Mouse (Mus musculus): ENCODE data around the gene Olfr138. TPM values are rescaled to one million over a fixed set of nuclear protein-coding genes. Genes with fewer than 3 reads are reported as not detected.

Gene Olfr138
- polyA plus RNA-seq (2014; fragmentation: Nextera tagmentation; extraction: Ambion mirVana): not detected in 2 replicates

- ATAC-seq (ENCODE audit: low FRiP score): no peak
- H3K27me3 ChIP-seq (ENCODE audit: control insufficient read depth, insufficient read depth, low read length): no peaks in the 10 kb centered on the region
- no peaks in the 10 kb centered on the region for H3K36me3 ChIP-seq (ENCODE audit: control insufficient read depth, insufficient read depth, low read length)
- H3K4me3 ChIP-seq (ENCODE audit: low read depth, low read length): no peak within 1 kb of the TSS
- WGBS: 63% methylated on average over 1 of the region's 1 CpGs
- H3K4me2 ChIP-seq (replicated peaks; ENCODE audit: low read depth, low read length): no peak within 1 kb of the TSS
- no peaks in the 10 kb centered on the region for H3K9me3 ChIP-seq (ENCODE audit: control insufficient read depth, low read length)
- H3K27ac ChIP-seq (ENCODE audit: low read depth, low read length): no peak within 1 kb of the TSS
- H3K4me1 ChIP-seq (replicated peaks; ENCODE audit: control insufficient read depth, insufficient read depth, low read length): no peaks in the 10 kb centered on the region
- no peak for DNase-seq (ENCODE audit: low spot score)
- no peak within 1 kb of the TSS for H3K9ac ChIP-seq (ENCODE audit: low read depth, low read length)
Observed at GRCm38 (mm10) chr17:38260735-38261134, at the start of gene Olfr138. TSS of gene Olfr138 (plus strand) at chr17:38261035.

- ATAC-seq (ENCODE audit: low FRiP score) (no peak), DNase-seq (ENCODE audit: low spot score) (no peak)
- H3K27me3 ChIP-seq (ENCODE audit: control insufficient read depth, insufficient read depth, low read length): no peaks in the 10 kb centered on the region
Observed at GRCm38 (mm10) chr17:38307470-38307869, 46.6 kb downstream of the Olfr138 start, which contains the start of gene Olfr137. TSS of gene Olfr137 (minus strand) at chr17:38307570.

More at GRCm38 (mm10) chr17:38307470-38307869, 46.6 kb downstream of the Olfr138 start, which contains the start of gene Olfr137:
- Histone ChIP-seq H3K9me3 (ENCODE audit: control insufficient read depth, low read length) (no peaks in the 10 kb centered on the region), H3K27ac (ENCODE audit: low read depth, low read length) (no peak within 1 kb of the TSS), H3K4me2 (replicated peaks; ENCODE audit: low read depth, low read length) (no peak within 1 kb of the TSS), H3K9ac (ENCODE audit: low read depth, low read length) (no peak within 1 kb of the TSS), H3K4me1 (replicated peaks; ENCODE audit: control insufficient read depth, insufficient read depth, low read length) (no peaks in the 10 kb centered on the region), H3K4me3 (ENCODE audit: low read depth, low read length) (no peak within 1 kb of the TSS), H3K36me3 (ENCODE audit: control insufficient read depth, insufficient read depth, low read length) (no peaks in the 10 kb centered on the region)

Other genes with a start within 250 kb of the Olfr138 start
- gene Olfr129, start 201.0 kb upstream of the Olfr138 start, polyA plus RNA-seq (2014; fragmentation: Nextera tagmentation; extraction: Ambion mirVana): not detected in 2 replicates
- not detected in 2 replicates for gene Olfr130, start 197.1 kb upstream of the Olfr138 start, polyA plus RNA-seq (2014; fragmentation: Nextera tagmentation; extraction: Ambion mirVana)
- not detected in 2 replicates for gene Olfr131, start 172.3 kb upstream of the Olfr138 start, polyA plus RNA-seq (2014; fragmentation: Nextera tagmentation; extraction: Ambion mirVana)
- gene Olfr132, start 126.5 kb upstream of the Olfr138 start, polyA plus RNA-seq (2014; fragmentation: Nextera tagmentation; extraction: Ambion mirVana): not detected in 2 replicates
- not detected in 2 replicates for gene Olfr133, start 115.8 kb upstream of the Olfr138 start, polyA plus RNA-seq (2014; fragmentation: Nextera tagmentation; extraction: Ambion mirVana)
- gene Olfr134, start 89.6 kb upstream of the Olfr138 start, polyA plus RNA-seq (2014; fragmentation: Nextera tagmentation; extraction: Ambion mirVana): not detected in 2 replicates
- not detected in 2 replicates for gene Olfr135, start 56.7 kb upstream of the Olfr138 start, polyA plus RNA-seq (2014; fragmentation: Nextera tagmentation; extraction: Ambion mirVana)
- not detected in 2 replicates for gene Olfr137, start 46.5 kb downstream of the Olfr138 start, polyA plus RNA-seq (2014; fragmentation: Nextera tagmentation; extraction: Ambion mirVana)
- not detected in 2 replicates for gene Olfr136, start 68.8 kb downstream of the Olfr138 start, polyA plus RNA-seq (2014; fragmentation: Nextera tagmentation; extraction: Ambion mirVana)
- gene Esp36, start 159.2 kb downstream of the Olfr138 start, polyA plus RNA-seq (2014; fragmentation: Nextera tagmentation; extraction: Ambion mirVana): not detected in 2 replicates